Mouse (Mus musculus) Patski (cell line): ENCODE data around the gene Cited1. TPM values are rescaled to one million over a fixed set of nuclear protein-coding genes. Genes with fewer than 3 reads are reported as not detected.
"Not testable (repeated sequence)": the region's sequence is repeated elsewhere in the genome, so short reads cannot be mapped to it uniquely, and the experiment has no call there.

Experiments used
- ATAC-seq: fragments of 100-300 bp; one replicate; pipeline ENCODE4 v1.8.0; 2021
- CTCF ChIA-PET: fragments of 350-600 bp; sonication (Branson Sonifier 250); formaldehyde crosslinking; loops from one replicate; lab custom pipeline; 2022; ENCODE audit warnings: inconsistent platforms; lab: Charles Lee
- POLR2A ChIA-PET: fragments of 350-600 bp; sonication (Branson Sonifier 250); formaldehyde crosslinking; loops from one replicate; lab custom pipeline; 2022; ENCODE audit warnings: antibody characterized with exemption, inconsistent platforms; lab: Charles Lee
- DNase-seq: peaks from one replicate; pipeline ENCODE4 v3.0.0-alpha.2; 2011; ENCODE audit warnings: low read depth, low spot score
- H3K27me3 ChIP-seq: fragments of 371-371 bp; one replicate; pipeline ENCODE4 v1.5.1; 2021
- CTCF ChIP-seq: fragments of 100-300 bp; IDR thresholded peaks from one replicate; pipeline ENCODE4 v1.5.1; 2021
- in situ Hi-C: fragments of 300-500 bp; cut with MboI; formaldehyde crosslinking; loops from 3 replicates; pipeline ENCODE4 v1.11.1; 2018; ENCODE audit warnings: low pct_unique_long_range_greater_than_20kb, mixed read lengths
- polyA plus RNA-seq: library from polyadenylated mRNA; unstranded; gene quantifications from one replicate; pipeline ENCODE4 v1.2.3, GENCODE M21; 2021

Gene Cited1
- polyA plus RNA-seq, 1 experiment from 2014 or later = 13.0 TPM

GRCm38 (mm10) chrX:102219126-102219525, 32.9 kb downstream of the Cited1 start:
- H3K27me3 ChIP-seq = peaks cover 5% of the 10 kb centered on the region
- ATAC-seq = no peak
- in situ Hi-C loops = no loop called here
- ChIA-PET POLR2A (no interaction called here), CTCF (interaction anchor here (1.8 kb wide), 1 partner anchor 257 kb away, joined by 9 read pairs; no protein-coding TSS in a partner anchor)
- DNase-seq = no peak
- peak; percentile 83 for TF ChIP-seq CTCF

DNA sequence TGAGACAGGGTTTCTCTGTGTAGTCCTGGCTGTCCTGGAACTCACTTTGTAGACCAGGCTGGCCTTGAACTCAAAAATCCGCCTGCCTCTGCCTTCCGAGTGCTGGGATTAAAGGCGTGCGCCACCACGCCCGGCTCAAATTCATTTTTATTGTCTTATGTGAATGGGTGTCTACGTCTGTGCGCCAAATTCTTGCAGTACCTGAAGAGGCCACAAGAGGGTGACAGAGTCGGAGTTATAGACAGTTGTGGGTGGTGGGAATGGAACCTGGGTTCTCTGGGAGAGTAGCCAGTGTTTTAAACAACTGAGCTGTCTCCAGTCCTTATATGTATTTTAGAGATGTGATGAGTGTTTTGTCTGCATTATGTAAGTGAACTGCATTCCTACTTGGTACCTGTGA, 36.6 kb downstream of the Cited1 start:
- peak; percentile 57 for TF ChIP-seq CTCF
- ATAC-seq, POLR2A ChIA-PET, in situ Hi-C loops, DNase-seq, H3K27me3 ChIP-seq: not testable (repeated sequence)
- CTCF ChIA-PET = interaction anchor here (1.5 kb wide), 1 partner anchor 41 kb away, joined by 3 read pairs; no protein-coding TSS in a partner anchor

Other genes starting within 250 kb of the Cited1 start
- gene Rtl5, start 180.9 kb downstream of the Cited1 start, polyA plus RNA-seq = 8.5 TPM
- gene Pin4, start 132.7 kb downstream of the Cited1 start, polyA plus RNA-seq = 76.5 TPM
- 5.7 TPM for gene Ercc6l, start 95.1 kb downstream of the Cited1 start, polyA plus RNA-seq
- 1,274 TPM for gene Rps4x, start 62.8 kb downstream of the Cited1 start, polyA plus RNA-seq